Mouse (Mus musculus): ENCODE results near the gene Mrap2. TPM values are rescaled to one million over a fixed set of nuclear protein-coding genes. Genes with fewer than 3 reads are reported as not detected.
A peak's percentile ranks its signal among the peaks of the same experiment; 100 is the strongest.

The Mrap2 gene
- polyA plus RNA-seq, 1 experiment from 2014 or later: 0.40 TPM

- H3K4me2 ChIP-seq (replicated peaks): no peak overlapping the region
- WGBS: 78% methylated on average over 4 of the region's 4 CpGs
Measured at GRCm38 (mm10) chr9:87146400-87146799, 2.3 kb downstream of the Mrap2 start.

GRCm38 (mm10) chr9:87147927-87148326 is 3.8 kb downstream of the Mrap2 start:
- ATAC-seq: peak; percentile 76
- WGBS: 68% methylated on average over 2 of the region's 2 CpGs
- peaks cover 29% of the 10 kb centered on the region for H3K27me3 ChIP-seq (replicated peaks)

More at GRCm38 (mm10) chr9:87146400-87146799, 2.3 kb downstream of the Mrap2 start:
- Histone ChIP-seq H3K9ac (no peak overlapping the region), H3K4me3 (replicated peaks) (no peak overlapping the region), H3K36me3 (no peaks in the 10 kb centered on the region), H3K27ac (no peak overlapping the region), H3K9me3 (no peaks in the 10 kb centered on the region), H3K4me1 (replicated peaks) (peaks cover 10% of the 10 kb centered on the region), H3K27me3 (replicated peaks) (peaks cover 29% of the 10 kb centered on the region)
- ATAC-seq: no peak

GRCm38 (mm10) chr9:87152641-87153325 is 8.7 kb downstream of the Mrap2 start:
- no peaks in the 10 kb centered on the region for H3K36me3 ChIP-seq
- H3K4me2 ChIP-seq (replicated peaks): no peak overlapping the region
- H3K27me3 ChIP-seq (replicated peaks): no peaks in the 10 kb centered on the region
- ATAC-seq: no peak
- H3K9ac ChIP-seq: no peak overlapping the region
- no peaks in the 10 kb centered on the region for H3K4me1 ChIP-seq (replicated peaks)
- H3K9me3 ChIP-seq: no peaks in the 10 kb centered on the region
- H3K4me3 ChIP-seq (replicated peaks): no peak overlapping the region
- no peak overlapping the region for H3K27ac ChIP-seq
- 82% methylated on average over 1 of the region's 1 CpGs for WGBS

More at GRCm38 (mm10) chr9:87147927-87148326, 3.8 kb downstream of the Mrap2 start:
- Histone ChIP-seq H3K9ac (no peak overlapping the region), H3K4me2 (replicated peaks) (no peak overlapping the region), H3K4me3 (replicated peaks) (no peak overlapping the region), H3K4me1 (replicated peaks) (peaks cover 10% of the 10 kb centered on the region), H3K9me3 (no peaks in the 10 kb centered on the region), H3K36me3 (no peaks in the 10 kb centered on the region), H3K27ac (no peak overlapping the region)

GRCm38 (mm10) chr9:87162559-87162958 is 18.5 kb downstream of the Mrap2 start:
- no peak for ATAC-seq
- 77% methylated on average over 4 of the region's 4 CpGs for WGBS
- H3K27me3 ChIP-seq (replicated peaks): no peaks in the 10 kb centered on the region

GRCm38 (mm10) chr9:87167001-87167830 is 23.1 kb downstream of the Mrap2 start:
- H3K36me3 ChIP-seq: no peaks in the 10 kb centered on the region
- WGBS: 72% methylated on average over 9 of the region's 9 CpGs
- H3K27ac ChIP-seq: no peak overlapping the region
- H3K9ac ChIP-seq: no peak overlapping the region
- H3K4me1 ChIP-seq (replicated peaks): no peaks in the 10 kb centered on the region
- no peak for ATAC-seq
- no peak overlapping the region for H3K4me3 ChIP-seq (replicated peaks)
- H3K4me2 ChIP-seq (replicated peaks): no peak overlapping the region
- no peaks in the 10 kb centered on the region for H3K27me3 ChIP-seq (replicated peaks)
- H3K9me3 ChIP-seq: no peaks in the 10 kb centered on the region

More at GRCm38 (mm10) chr9:87162559-87162958, 18.5 kb downstream of the Mrap2 start:
- no peaks in the 10 kb centered on the region for H3K9me3 ChIP-seq
- H3K36me3 ChIP-seq: no peaks in the 10 kb centered on the region
- no peak overlapping the region for H3K4me3 ChIP-seq (replicated peaks)
- H3K4me2 ChIP-seq (replicated peaks): no peak overlapping the region
- H3K9ac ChIP-seq: no peak overlapping the region
- H3K4me1 ChIP-seq (replicated peaks): no peaks in the 10 kb centered on the region
- no peak overlapping the region for H3K27ac ChIP-seq

GRCm38 (mm10) chr9:87168051-87168450 is 23.9 kb downstream of the Mrap2 start:
- WGBS: 65% methylated on average over 3 of the region's 3 CpGs
- Histone ChIP-seq H3K27me3 (replicated peaks) (no peaks in the 10 kb centered on the region), H3K27ac (no peak overlapping the region), H3K4me2 (replicated peaks) (no peak overlapping the region), H3K4me1 (replicated peaks) (no peaks in the 10 kb centered on the region), H3K4me3 (replicated peaks) (no peak overlapping the region), H3K36me3 (no peaks in the 10 kb centered on the region), H3K9me3 (no peaks in the 10 kb centered on the region), H3K9ac (no peak overlapping the region)
- ATAC-seq: no peak

GRCm38 (mm10) chr9:87169144-87169543 is 25.0 kb downstream of the Mrap2 start:
- 83% methylated on average over 12 of the region's 12 CpGs for WGBS
- no peaks in the 10 kb centered on the region for H3K4me1 ChIP-seq (replicated peaks)

GRCm38 (mm10) chr9:87170891-87171290 is 26.8 kb downstream of the Mrap2 start:
- no peak overlapping the region for H3K9ac ChIP-seq
- no peak overlapping the region for H3K4me2 ChIP-seq (replicated peaks)
- no peaks in the 10 kb centered on the region for H3K27me3 ChIP-seq (replicated peaks)
- no peaks in the 10 kb centered on the region for H3K4me1 ChIP-seq (replicated peaks)
- H3K4me3 ChIP-seq (replicated peaks): no peak overlapping the region
- ATAC-seq: no peak
- H3K9me3 ChIP-seq: no peaks in the 10 kb centered on the region
- WGBS: 85% methylated on average over 3 of the region's 3 CpGs
- no peak overlapping the region for H3K27ac ChIP-seq
- no peaks in the 10 kb centered on the region for H3K36me3 ChIP-seq

More at GRCm38 (mm10) chr9:87169144-87169543, 25.0 kb downstream of the Mrap2 start:
- ATAC-seq: no peak
- Histone ChIP-seq H3K9me3 (no peaks in the 10 kb centered on the region), H3K4me3 (replicated peaks) (no peak overlapping the region), H3K36me3 (no peaks in the 10 kb centered on the region), H3K27me3 (replicated peaks) (no peaks in the 10 kb centered on the region), H3K4me2 (replicated peaks) (no peak overlapping the region), H3K9ac (no peak overlapping the region), H3K27ac (no peak overlapping the region)

- H3K9ac ChIP-seq: no peak overlapping the region
- no peaks in the 10 kb centered on the region for H3K9me3 ChIP-seq
- WGBS: 79% methylated on average over 3 of the region's 3 CpGs
- ATAC-seq: no peak
- H3K27ac ChIP-seq: no peak overlapping the region
- H3K4me1 ChIP-seq (replicated peaks): no peaks in the 10 kb centered on the region
- H3K27me3 ChIP-seq (replicated peaks): no peaks in the 10 kb centered on the region
- H3K4me2 ChIP-seq (replicated peaks): no peak overlapping the region
- no peak overlapping the region for H3K4me3 ChIP-seq (replicated peaks)
- H3K36me3 ChIP-seq: no peaks in the 10 kb centered on the region
Measured at GRCm38 (mm10) chr9:87171517-87171916, 27.4 kb downstream of the Mrap2 start.

GRCm38 (mm10) chr9:87178534-87178933 is 34.4 kb downstream of the Mrap2 start:
- 48% methylated on average over 7 of the region's 7 CpGs for WGBS
- no peak for ATAC-seq
- H3K4me2 ChIP-seq (replicated peaks): no peak overlapping the region
- no peaks in the 10 kb centered on the region for H3K9me3 ChIP-seq
- no peaks in the 10 kb centered on the region for H3K4me1 ChIP-seq (replicated peaks)
- H3K36me3 ChIP-seq: no peaks in the 10 kb centered on the region
- no peak overlapping the region for H3K27ac ChIP-seq
- H3K27me3 ChIP-seq (replicated peaks): no peaks in the 10 kb centered on the region
- no peak overlapping the region for H3K9ac ChIP-seq
- no peak overlapping the region for H3K4me3 ChIP-seq (replicated peaks)

GRCm38 (mm10) chr9:87182231-87182630 is 38.1 kb downstream of the Mrap2 start:
- H3K27me3 ChIP-seq (replicated peaks): no peaks in the 10 kb centered on the region
- 85% methylated on average over 10 of the region's 10 CpGs for WGBS
- H3K9me3 ChIP-seq: no peaks in the 10 kb centered on the region
- H3K27ac ChIP-seq: no peak overlapping the region
- H3K9ac ChIP-seq: no peak overlapping the region
- H3K4me1 ChIP-seq (replicated peaks): no peaks in the 10 kb centered on the region
- no peaks in the 10 kb centered on the region for H3K36me3 ChIP-seq
- no peak overlapping the region for H3K4me3 ChIP-seq (replicated peaks)
- ATAC-seq: no peak
- no peak overlapping the region for H3K4me2 ChIP-seq (replicated peaks)

- Histone ChIP-seq H3K4me3 (replicated peaks) (no peak overlapping the region), H3K9me3 (no peaks in the 10 kb centered on the region), H3K36me3 (peaks cover 3% of the 10 kb centered on the region), H3K4me1 (replicated peaks) (no peaks in the 10 kb centered on the region), H3K27ac (no peak overlapping the region), H3K27me3 (replicated peaks) (no peaks in the 10 kb centered on the region), H3K9ac (no peak overlapping the region), H3K4me2 (replicated peaks) (no peak overlapping the region)
- 80% methylated on average over 4 of the region's 4 CpGs for WGBS
- no peak for ATAC-seq
Measured at GRCm38 (mm10) chr9:87187336-87187735, 43.2 kb downstream of the Mrap2 start.
